Mouse (Mus musculus): Measurements from ENCODE around the gene Tmem132c. TPM values are rescaled to one million over a fixed set of nuclear protein-coding genes. Genes with fewer than 3 reads are reported as not detected.
A peak's percentile ranks its signal among the peaks of the same experiment; 100 is the strongest.

Tmem132c gene
- total RNA-seq (2021): 1 to 10 TPM; 6.7 to 6.8 TPM
- long read RNA-seq, experiment 1, full-length matches to known transcripts: 5 of 9 reads
- long read RNA-seq, experiment 1, partial matches to known transcripts: 3 of 9 reads
- long read RNA-seq, experiment 1, other reads (novel, unspliced or antisense): 1 of 9 reads
- long read RNA-seq, experiment 2, full-length matches to known transcripts: 2 of 3 reads
- long read RNA-seq, experiment 2, partial matches to known transcripts: 0 of 3 reads
- long read RNA-seq, experiment 2, other reads (novel, unspliced or antisense): 1 of 3 reads

GRCm38 (mm10) chr5:127241136-127241924 is at the start of gene Tmem132c:
Tmem132c (plus strand) TSS chr5:127241808.
- peak; percentile 39 to 48 for DNase-seq (ENCODE audit: low spot score in 2 of 2)

GRCm38 (mm10) chr5:127191881-127192280 is 49.7 kb upstream of the Tmem132c start:
- DNase-seq (ENCODE audit: low spot score in 2 of 2): no peak

DNA sequence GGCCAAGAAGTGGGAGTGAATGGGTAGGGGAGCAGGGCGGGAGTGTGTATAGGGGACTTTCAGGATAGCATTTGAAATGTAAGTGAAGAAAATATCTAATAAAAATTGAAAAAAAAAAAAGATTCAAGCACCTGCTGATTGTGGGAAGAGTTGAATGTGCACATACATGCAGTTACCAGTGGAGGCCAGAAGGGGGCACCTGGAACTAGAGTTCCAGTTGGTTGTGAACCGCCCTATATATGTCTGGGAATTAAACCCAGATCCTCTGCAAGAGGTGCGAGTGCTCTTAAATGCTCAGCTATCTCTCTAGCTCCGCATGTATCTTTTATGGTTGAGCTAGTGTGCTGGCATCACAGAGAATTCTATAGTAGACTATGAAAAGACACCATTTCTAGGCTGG is 42.8 kb upstream of the Tmem132c start:
- no peak for DNase-seq (ENCODE audit: low spot score in 2 of 2)

DNA sequence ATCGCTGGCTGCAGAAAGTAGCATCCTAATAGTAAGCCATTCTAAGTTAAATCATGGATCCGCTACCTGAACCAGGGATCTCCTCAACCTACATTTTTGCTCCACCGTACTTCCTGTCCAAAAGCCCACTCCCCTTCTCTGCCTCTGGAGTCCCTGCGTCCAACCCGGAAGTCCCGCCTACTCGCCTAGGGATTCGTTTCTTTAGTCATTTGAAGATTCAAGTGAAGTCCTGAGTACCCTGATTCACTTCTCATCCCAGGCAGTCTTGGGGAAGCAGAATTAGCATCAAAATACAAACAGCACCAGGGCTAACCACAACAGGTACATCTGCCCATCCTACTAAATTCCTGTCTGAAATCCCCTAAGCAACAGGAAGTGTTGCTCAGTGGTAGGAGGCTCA is 36.7 kb upstream of the Tmem132c start:
- no peak for DNase-seq (ENCODE audit: low spot score in 2 of 2)

- DNase-seq (ENCODE audit: low spot score in 2 of 2): no peak
Observed at GRCm38 (mm10) chr5:127216389-127216788, 25.2 kb upstream of the Tmem132c start.

GRCm38 (mm10) chr5:127217725-127218124 is 23.9 kb upstream of the Tmem132c start:
- DNase-seq (ENCODE audit: low spot score in 2 of 2): no peak

DNA sequence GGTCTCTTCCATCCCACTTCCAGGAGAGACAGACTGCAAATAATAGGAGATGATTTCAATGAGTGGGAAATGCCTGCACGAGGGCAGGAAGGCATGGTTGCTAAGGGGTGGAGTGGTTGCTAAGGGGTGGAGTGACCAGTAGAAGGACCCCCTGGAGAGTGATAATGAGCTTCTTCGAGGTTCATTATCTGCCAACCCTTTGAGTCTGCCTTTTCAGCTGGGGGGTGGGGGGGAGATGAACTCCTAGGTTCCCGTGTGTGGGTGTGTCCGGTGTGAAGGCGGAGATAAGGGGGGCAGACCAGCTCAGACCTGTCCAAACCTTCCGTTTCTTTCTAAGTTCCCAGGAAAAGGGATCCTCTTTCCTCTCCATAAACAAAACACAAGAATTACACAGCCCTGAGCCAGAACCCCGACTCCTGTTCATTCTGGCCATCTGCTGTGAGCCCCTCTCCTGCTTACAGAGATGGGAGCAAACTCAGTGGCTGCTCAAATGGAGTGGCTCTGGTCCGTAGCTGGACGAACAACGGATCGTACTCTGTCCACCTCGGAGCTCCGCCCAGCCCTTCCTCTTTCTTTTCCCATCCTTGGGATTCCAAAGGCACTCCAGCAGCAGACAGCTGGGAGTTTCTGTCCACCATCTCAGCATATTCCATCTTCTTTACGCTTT is 13.5 kb upstream of the Tmem132c start:
- no peak for DNase-seq (ENCODE audit: low spot score in 2 of 2)

GRCm38 (mm10) chr5:127234715-127235114 is 6.9 kb upstream of the Tmem132c start:
- no peak for DNase-seq (ENCODE audit: low spot score in 2 of 2)

- DNase-seq (ENCODE audit: low spot score in 2 of 2): peak; percentile 75 to 88
Observed at GRCm38 (mm10) chr5:127235203-127235602, 6.4 kb upstream of the Tmem132c start.

DNA sequence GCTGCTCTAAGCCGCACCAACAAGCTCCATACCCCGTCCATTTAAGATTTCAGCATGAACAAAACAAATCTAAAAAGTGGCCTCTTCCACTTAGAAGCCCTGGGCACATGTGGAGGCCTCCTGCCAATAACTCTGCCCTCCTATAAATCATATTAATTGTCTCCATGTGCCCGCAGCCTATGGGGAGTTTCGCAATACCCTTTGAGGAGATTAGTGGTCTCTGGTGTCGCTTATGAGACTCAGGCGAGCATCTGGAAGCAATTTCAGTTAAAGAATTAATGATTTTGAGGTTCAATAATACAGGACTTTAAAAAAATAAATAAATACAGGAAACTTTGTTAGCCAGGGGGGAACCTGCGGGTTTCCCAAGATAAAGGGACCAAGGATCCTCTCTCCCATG is 1.9 kb upstream of the Tmem132c start:
- no peak for DNase-seq (ENCODE audit: low spot score in 2 of 2)

GRCm38 (mm10) chr5:127240646-127241045 is 962 bp upstream of the Tmem132c start:
- no peak for DNase-seq (ENCODE audit: low spot score in 2 of 2)

- no peak for DNase-seq (ENCODE audit: low spot score in 2 of 2)
Observed at GRCm38 (mm10) chr5:127241925-127242762, 536 bp downstream of the Tmem132c start.

- DNase-seq (ENCODE audit: low spot score in 2 of 2): no peak
Observed at GRCm38 (mm10) chr5:127242763-127243160, 1.2 kb downstream of the Tmem132c start.

- DNase-seq (ENCODE audit: low spot score in 2 of 2): no peak
Observed at GRCm38 (mm10) chr5:127243209-127243608, 1.6 kb downstream of the Tmem132c start.

DNA sequence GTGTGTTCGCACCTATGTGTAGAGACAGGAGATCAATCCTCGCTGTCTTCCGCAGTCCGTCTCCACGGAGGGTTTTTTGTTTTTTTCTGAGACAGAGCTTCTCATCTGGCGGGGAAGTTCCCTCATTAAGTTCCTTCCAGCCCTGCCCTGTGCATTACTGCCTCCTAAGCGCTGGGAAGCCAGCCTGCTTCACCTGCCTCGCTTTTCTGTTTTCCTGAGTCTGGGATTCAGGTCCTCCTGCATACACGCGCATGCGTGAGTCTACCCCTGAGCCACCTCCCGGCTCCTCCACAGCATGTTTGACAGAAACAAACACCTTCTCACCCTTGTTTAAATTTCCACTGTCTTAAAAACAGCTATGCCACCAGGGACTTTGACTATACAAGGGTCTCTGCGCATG is 2.0 kb downstream of the Tmem132c start:
- DNase-seq (ENCODE audit: low spot score in 2 of 2): peak in 1 of 2 experiments; percentile 3

- DNase-seq (ENCODE audit: low spot score in 2 of 2): no peak
Observed at GRCm38 (mm10) chr5:127253263-127253662, 11.7 kb downstream of the Tmem132c start.

- no peak for DNase-seq (ENCODE audit: low spot score in 2 of 2)
Observed at GRCm38 (mm10) chr5:127256947-127257610, 15.5 kb downstream of the Tmem132c start.

DNA sequence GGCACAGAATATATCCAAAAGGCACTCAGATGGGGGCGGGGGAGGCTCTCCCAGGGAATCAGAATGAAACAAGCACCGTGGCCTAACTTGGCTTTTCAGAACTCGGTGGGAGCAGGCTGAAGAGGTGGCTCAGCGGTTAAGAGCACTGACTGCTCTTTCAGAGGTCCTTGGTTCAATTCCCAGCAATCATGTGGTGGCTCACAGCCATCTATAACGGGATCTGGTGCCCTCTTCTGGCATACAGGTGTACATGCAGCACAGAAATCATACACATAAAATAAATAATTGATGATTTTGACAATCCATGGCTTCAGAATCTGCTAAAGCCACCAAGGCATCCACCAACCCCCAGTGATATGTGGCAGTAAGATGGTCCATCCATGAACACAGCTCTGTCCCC is 20.5 kb downstream of the Tmem132c start:
- DNase-seq (ENCODE audit: low spot score in 2 of 2): no peak

DNA sequence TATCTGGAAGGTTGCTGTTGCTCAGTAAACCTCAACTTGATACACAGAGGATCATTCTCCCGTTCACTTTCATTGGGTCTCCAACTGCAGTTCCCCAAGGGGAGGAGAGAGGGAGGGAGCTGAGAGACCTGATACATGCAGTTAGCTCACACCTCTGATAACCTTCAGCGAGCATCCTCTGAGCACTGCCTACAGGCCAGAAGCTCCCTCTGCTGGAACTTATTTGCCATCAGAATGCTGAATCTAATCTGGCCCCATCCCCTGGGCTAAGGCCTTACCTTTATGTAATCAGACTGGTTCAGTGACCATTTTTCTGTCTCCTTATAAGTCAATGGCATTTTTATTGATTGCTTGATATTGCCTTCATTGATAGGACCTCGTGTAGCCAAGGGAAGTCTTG is 29.5 kb downstream of the Tmem132c start:
- peak in 1 of 2 experiments; percentile 4 for DNase-seq (ENCODE audit: low spot score in 2 of 2)

- no peak for DNase-seq (ENCODE audit: low spot score in 2 of 2)
Observed at GRCm38 (mm10) chr5:127279462-127279861, 37.9 kb downstream of the Tmem132c start.

DNA sequence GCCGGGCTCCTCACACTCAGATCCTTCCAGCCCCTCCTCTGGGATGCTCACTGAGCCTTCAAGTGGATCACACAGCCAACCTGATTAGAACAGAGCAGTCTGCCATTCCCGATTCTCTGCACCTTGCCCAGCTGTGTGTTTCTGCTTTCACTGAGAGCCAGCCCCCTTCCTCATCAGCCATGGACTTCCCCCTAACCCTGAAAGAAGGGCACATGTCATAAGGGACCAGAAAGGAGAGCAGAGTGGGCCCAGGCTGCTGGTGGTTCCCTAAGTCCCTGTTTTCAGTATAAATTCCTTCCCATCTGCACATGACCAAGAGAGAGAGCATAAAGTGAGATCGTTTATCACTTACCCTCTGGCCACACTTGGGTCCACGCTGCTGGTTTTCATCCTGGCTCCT is 39.6 kb downstream of the Tmem132c start:
- no peak for DNase-seq (ENCODE audit: low spot score in 2 of 2)
